Mouse (Mus musculus): ENCODE data around the gene Sub1. TPM values are rescaled to one million over a fixed set of nuclear protein-coding genes. Genes with fewer than 3 reads are reported as not detected.

The Sub1 gene
- polyA plus RNA-seq, 1 experiment from 2014 or later, result 590 TPM

GRCm38 (mm10) chr15:11959716-11960115 lies 37.1 kb downstream of the Sub1 start:
- Histone ChIP-seq H3K27ac (ENCODE audit: low read length) (no peak overlapping the region), H3K4me2 (ENCODE audit: low read depth, low read length) (no peak overlapping the region), H3K27me3 (replicated peaks; ENCODE audit: control insufficient read depth, insufficient read depth, low read length) (no peaks in the 10 kb centered on the region), H3K4me1 (ENCODE audit: control insufficient read depth, insufficient read depth, low read length) (no peaks in the 10 kb centered on the region), H3K4me3 (ENCODE audit: low read length) (no peak overlapping the region), H3K36me3 (ENCODE audit: control insufficient read depth, insufficient read depth, low read length) (no peaks in the 10 kb centered on the region), H3K9ac (ENCODE audit: low read depth, low read length) (no peak overlapping the region), H3K9me3 (ENCODE audit: control insufficient read depth, low read length) (no peaks in the 10 kb centered on the region)
- ATAC-seq, result no peak
- 86% methylated on average over 3 of the region's 3 CpGs for WGBS

GRCm38 (mm10) chr15:11956129-11956528 lies 40.7 kb downstream of the Sub1 start:
- H3K4me1 ChIP-seq (ENCODE audit: control insufficient read depth, insufficient read depth, low read length), result no peaks in the 10 kb centered on the region
- no peak overlapping the region for H3K4me3 ChIP-seq (ENCODE audit: low read length)

GRCm38 (mm10) chr15:11954190-11954589 lies 42.6 kb downstream of the Sub1 start:
- ATAC-seq, result no peak
- Histone ChIP-seq H3K9ac (ENCODE audit: low read depth, low read length) (no peak overlapping the region), H3K27ac (ENCODE audit: low read length) (no peak overlapping the region), H3K27me3 (replicated peaks; ENCODE audit: control insufficient read depth, insufficient read depth, low read length) (no peaks in the 10 kb centered on the region), H3K9me3 (ENCODE audit: control insufficient read depth, low read length) (no peaks in the 10 kb centered on the region), H3K4me3 (ENCODE audit: low read length) (no peak overlapping the region), H3K4me2 (ENCODE audit: low read depth, low read length) (no peak overlapping the region), H3K36me3 (ENCODE audit: control insufficient read depth, insufficient read depth, low read length) (no peaks in the 10 kb centered on the region), H3K4me1 (ENCODE audit: control insufficient read depth, insufficient read depth, low read length) (no peaks in the 10 kb centered on the region)
- WGBS, result 54% methylated on average over 4 of the region's 4 CpGs

More at GRCm38 (mm10) chr15:11956129-11956528, 40.7 kb downstream of the Sub1 start:
- Histone ChIP-seq H3K4me2 (ENCODE audit: low read depth, low read length) (no peak overlapping the region), H3K9me3 (ENCODE audit: control insufficient read depth, low read length) (no peaks in the 10 kb centered on the region), H3K27ac (ENCODE audit: low read length) (no peak overlapping the region), H3K9ac (ENCODE audit: low read depth, low read length) (no peak overlapping the region), H3K36me3 (ENCODE audit: control insufficient read depth, insufficient read depth, low read length) (no peaks in the 10 kb centered on the region), H3K27me3 (replicated peaks; ENCODE audit: control insufficient read depth, insufficient read depth, low read length) (no peaks in the 10 kb centered on the region)
- WGBS, result 83% methylated on average over 7 of the region's 7 CpGs
- no peak for ATAC-seq

- ATAC-seq, result no peak
- Histone ChIP-seq H3K9me3 (ENCODE audit: control insufficient read depth, low read length) (no peaks in the 10 kb centered on the region), H3K27ac (ENCODE audit: low read length) (no peak overlapping the region)
Measured at GRCm38 (mm10) chr15:11952159-11952558, 44.6 kb downstream of the Sub1 start.

GRCm38 (mm10) chr15:11951181-11951580 lies 45.6 kb downstream of the Sub1 start:
- no peak for ATAC-seq
- Histone ChIP-seq H3K4me3 (ENCODE audit: low read length) (no peak overlapping the region), H3K27ac (ENCODE audit: low read length) (no peak overlapping the region), H3K36me3 (ENCODE audit: control insufficient read depth, insufficient read depth, low read length) (no peaks in the 10 kb centered on the region), H3K27me3 (replicated peaks; ENCODE audit: control insufficient read depth, insufficient read depth, low read length) (no peaks in the 10 kb centered on the region), H3K4me1 (ENCODE audit: control insufficient read depth, insufficient read depth, low read length) (no peaks in the 10 kb centered on the region), H3K9me3 (ENCODE audit: control insufficient read depth, low read length) (no peaks in the 10 kb centered on the region), H3K4me2 (ENCODE audit: low read depth, low read length) (no peak overlapping the region), H3K9ac (ENCODE audit: low read depth, low read length) (no peak overlapping the region)
- WGBS, result 94% methylated on average over 7 of the region's 7 CpGs

More at GRCm38 (mm10) chr15:11952159-11952558, 44.6 kb downstream of the Sub1 start:
- H3K4me1 ChIP-seq (ENCODE audit: control insufficient read depth, insufficient read depth, low read length), result no peaks in the 10 kb centered on the region
- no peak overlapping the region for H3K9ac ChIP-seq (ENCODE audit: low read depth, low read length)
- H3K36me3 ChIP-seq (ENCODE audit: control insufficient read depth, insufficient read depth, low read length), result no peaks in the 10 kb centered on the region
- no peak overlapping the region for H3K4me3 ChIP-seq (ENCODE audit: low read length)
- no peaks in the 10 kb centered on the region for H3K27me3 ChIP-seq (replicated peaks; ENCODE audit: control insufficient read depth, insufficient read depth, low read length)
- H3K4me2 ChIP-seq (ENCODE audit: low read depth, low read length), result no peak overlapping the region
- 76% methylated on average over 3 of the region's 3 CpGs for WGBS

- Histone ChIP-seq H3K36me3 (ENCODE audit: control insufficient read depth, insufficient read depth, low read length) (no peaks in the 10 kb centered on the region), H3K4me1 (ENCODE audit: control insufficient read depth, insufficient read depth, low read length) (no peaks in the 10 kb centered on the region), H3K27ac (ENCODE audit: low read length) (no peak overlapping the region), H3K4me3 (ENCODE audit: low read length) (no peak overlapping the region), H3K27me3 (replicated peaks; ENCODE audit: control insufficient read depth, insufficient read depth, low read length) (no peaks in the 10 kb centered on the region), H3K9ac (ENCODE audit: low read depth, low read length) (no peak overlapping the region), H3K9me3 (ENCODE audit: control insufficient read depth, low read length) (no peaks in the 10 kb centered on the region), H3K4me2 (ENCODE audit: low read depth, low read length) (no peak overlapping the region)
- no peak for ATAC-seq
- 89% methylated on average over 10 of the region's 10 CpGs for WGBS
Measured at GRCm38 (mm10) chr15:11950144-11950543, 46.6 kb downstream of the Sub1 start.

GRCm38 (mm10) chr15:11949490-11949889 lies 47.3 kb downstream of the Sub1 start:
- Histone ChIP-seq H3K4me2 (ENCODE audit: low read depth, low read length) (no peak overlapping the region), H3K27me3 (replicated peaks; ENCODE audit: control insufficient read depth, insufficient read depth, low read length) (no peaks in the 10 kb centered on the region), H3K36me3 (ENCODE audit: control insufficient read depth, insufficient read depth, low read length) (no peaks in the 10 kb centered on the region), H3K27ac (ENCODE audit: low read length) (no peak overlapping the region), H3K4me1 (ENCODE audit: control insufficient read depth, insufficient read depth, low read length) (no peaks in the 10 kb centered on the region), H3K9ac (ENCODE audit: low read depth, low read length) (no peak overlapping the region), H3K9me3 (ENCODE audit: control insufficient read depth, low read length) (no peaks in the 10 kb centered on the region), H3K4me3 (ENCODE audit: low read length) (no peak overlapping the region)
- WGBS, result 84% methylated on average over 3 of the region's 3 CpGs
- ATAC-seq, result no peak

- H3K4me3 ChIP-seq (ENCODE audit: low read length), result no peak overlapping the region
- 58% methylated on average over 5 of the region's 5 CpGs for WGBS
Measured at GRCm38 (mm10) chr15:11940855-11941254, 55.9 kb downstream of the Sub1 start.

More at GRCm38 (mm10) chr15:11940855-11941254, 55.9 kb downstream of the Sub1 start:
- no peaks in the 10 kb centered on the region for H3K9me3 ChIP-seq (ENCODE audit: control insufficient read depth, low read length)
- H3K4me1 ChIP-seq (ENCODE audit: control insufficient read depth, insufficient read depth, low read length), result no peaks in the 10 kb centered on the region
- no peaks in the 10 kb centered on the region for H3K36me3 ChIP-seq (ENCODE audit: control insufficient read depth, insufficient read depth, low read length)
- H3K27ac ChIP-seq (ENCODE audit: low read length), result no peak overlapping the region
- no peaks in the 10 kb centered on the region for H3K27me3 ChIP-seq (replicated peaks; ENCODE audit: control insufficient read depth, insufficient read depth, low read length)
- ATAC-seq, result no peak
- no peak overlapping the region for H3K4me2 ChIP-seq (ENCODE audit: low read depth, low read length)
- no peak overlapping the region for H3K9ac ChIP-seq (ENCODE audit: low read depth, low read length)

Data from intestine, embryonic 16.5 days (tissue).